Mouse (Mus musculus) adrenal gland, postnatal 4 days (tissue): Measurements from ENCODE around the gene Rasl10b. TPM values are rescaled to one million over a fixed set of nuclear protein-coding genes. Genes with fewer than 3 reads are reported as not detected.
A peak's percentile ranks its signal among the peaks of the same experiment; 100 is the strongest.

Experiments used
- DNase-seq, 2 experiments: peaks; one replicate each; pipeline ENCODE4 v3.0.0; 2021 to 2022; ENCODE audit warnings: low spot score in 2 of 2, mixed read lengths in 2 of 2
- long read RNA-seq, 2 experiments: library from polyadenylated mRNA; stranded (forward); transcript quantifications; one replicate each; pipeline ENCODE4 v2.0.0; 2021
- total RNA-seq, 2 experiments: library from RNA; stranded (reverse); gene quantifications; 2 replicates each; pipeline ENCODE4 v1.2.3; 2021

The Rasl10b gene
- total RNA-seq, result 10 to 100 TPM; 10.8 to 11.4 TPM
- long read RNA-seq, experiment 1, partial matches to known transcripts, result 0 of 8 reads
- long read RNA-seq, experiment 1, other reads (novel, unspliced or antisense), result 3 of 8 reads
- long read RNA-seq, experiment 2, transcript Rasl10b-202 (4 exons, 3,156 nt), result major isoform, 9 of 16 reads
- long read RNA-seq, experiment 2, partial matches to known transcripts, result 2 of 16 reads
- long read RNA-seq, experiment 2, other reads (novel, unspliced or antisense), result 5 of 16 reads

- no peak for DNase-seq
These were observed at the start of gene Rasl10b for GRCm38 (mm10) chr11:83409087-83409754. Rasl10b (plus strand) TSS chr11:83409137.

GRCm38 (mm10) chr11:83364656-83365055, 44.3 kb upstream of the Rasl10b start:
- DNase-seq, result no peak

DNA sequence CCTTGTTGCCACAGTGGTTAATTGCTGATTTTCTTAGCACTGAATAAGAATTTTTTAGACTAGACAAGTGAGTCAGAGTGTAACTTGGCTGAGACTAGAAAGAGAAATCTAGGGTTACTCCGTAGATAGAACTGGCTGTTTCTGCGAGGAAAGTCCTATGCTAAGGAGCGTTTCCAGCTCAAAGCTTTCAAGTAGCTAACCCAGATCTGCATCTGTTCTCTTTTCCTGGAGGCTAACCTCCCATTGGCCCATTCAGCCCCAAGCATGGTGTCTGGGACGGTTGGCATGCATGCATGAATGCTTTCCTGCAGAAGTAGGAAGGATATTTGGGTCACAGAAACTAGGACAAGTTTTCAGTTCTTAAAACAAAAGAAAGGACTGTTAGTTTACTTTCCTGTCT, 37.7 kb upstream of the Rasl10b start:
- DNase-seq, result no peak

GRCm38 (mm10) chr11:83379745-83380341, 29.1 kb upstream of the Rasl10b start:
- DNase-seq, result no peak

DNA sequence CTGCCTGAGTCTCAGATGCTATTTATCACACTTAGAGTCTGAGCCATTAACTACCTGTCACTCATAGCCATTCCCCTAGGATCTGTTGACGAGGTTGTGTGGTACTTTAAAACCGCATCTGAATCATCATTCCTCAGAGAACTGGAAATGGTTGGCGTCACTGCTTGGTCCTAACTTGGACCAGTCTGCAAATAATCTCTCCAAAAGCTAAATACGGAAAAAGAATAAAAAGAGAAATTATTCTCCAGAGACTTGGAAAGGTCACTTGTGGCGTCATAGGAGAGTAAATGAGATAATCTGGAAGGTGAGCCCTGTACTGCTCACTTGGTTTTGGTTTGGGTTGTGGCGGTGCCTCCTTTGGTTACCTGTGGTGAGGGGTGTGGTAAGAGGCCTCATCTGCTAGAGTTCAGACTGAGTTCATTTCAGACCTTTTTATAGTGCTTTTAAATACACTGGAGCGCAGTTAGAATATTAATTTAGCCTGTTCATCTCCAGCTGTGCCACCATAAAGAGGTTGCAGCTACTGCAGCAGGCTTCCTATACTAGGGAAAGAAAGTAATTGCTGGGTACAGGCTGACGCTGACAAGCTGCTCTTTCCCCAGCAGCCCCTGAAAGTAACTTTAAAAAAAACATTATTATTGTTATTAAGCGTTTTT, 25.9 kb upstream of the Rasl10b start:
- no peak for DNase-seq

- DNase-seq, result no peak
These were observed 25.4 kb upstream of the Rasl10b start for GRCm38 (mm10) chr11:83383532-83383887.

DNA sequence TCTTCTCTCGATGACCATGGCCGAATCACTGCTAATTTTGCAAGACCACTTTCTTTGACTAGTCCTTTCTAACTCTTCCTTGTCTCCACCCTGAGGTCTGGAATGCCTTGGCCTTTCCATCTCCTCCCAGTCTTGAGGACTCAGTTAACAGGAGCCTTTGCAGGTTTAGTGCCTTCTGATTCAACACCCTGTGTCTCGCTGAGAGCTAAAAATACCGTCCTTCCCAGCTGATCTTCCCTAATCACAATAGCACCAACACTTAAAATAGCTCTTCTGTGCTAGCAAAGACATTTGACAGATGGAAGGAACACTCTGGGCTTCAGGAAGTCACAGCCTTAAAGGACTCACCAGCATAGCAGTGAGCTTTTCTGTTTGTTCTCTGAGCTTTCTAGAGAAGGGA, 15.9 kb upstream of the Rasl10b start:
- no peak for DNase-seq

- DNase-seq, result no peak
These were observed 14.0 kb upstream of the Rasl10b start for GRCm38 (mm10) chr11:83394802-83395439.

GRCm38 (mm10) chr11:83397626-83398025, 11.3 kb upstream of the Rasl10b start:
- DNase-seq, result no peak

GRCm38 (mm10) chr11:83398724-83399123, 10.2 kb upstream of the Rasl10b start:
- DNase-seq, result no peak

- DNase-seq, result no peak
These were observed 5.2 kb upstream of the Rasl10b start for GRCm38 (mm10) chr11:83403787-83404186.

DNA sequence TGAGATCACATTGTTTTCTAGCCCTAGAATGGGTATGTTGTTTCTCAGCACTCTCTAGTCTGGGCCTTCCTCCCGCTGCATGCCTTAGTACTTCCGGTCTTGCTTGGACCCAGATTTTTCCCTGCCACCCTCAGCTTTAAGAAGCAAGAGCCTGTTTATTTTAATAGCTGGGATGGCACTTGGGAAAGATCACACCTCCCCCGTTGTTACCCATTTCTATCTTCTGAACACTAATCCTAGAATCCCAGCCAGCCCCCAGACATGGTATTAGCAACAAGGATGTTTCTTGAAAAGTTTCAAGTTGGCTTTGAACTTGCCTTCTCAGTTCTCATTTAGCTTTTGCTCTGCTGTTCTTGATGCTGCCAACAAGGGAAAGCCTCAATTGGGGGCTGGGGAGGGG, 2.5 kb upstream of the Rasl10b start:
- DNase-seq, result no peak

GRCm38 (mm10) chr11:83408242-83408641, 695 bp upstream of the Rasl10b start:
- DNase-seq, result no peak

GRCm38 (mm10) chr11:83409792-83410291, 905 bp downstream of the Rasl10b start:
- no peak for DNase-seq

- DNase-seq, result no peak
These were observed 1.6 kb downstream of the Rasl10b start for GRCm38 (mm10) chr11:83410510-83410909.

DNA sequence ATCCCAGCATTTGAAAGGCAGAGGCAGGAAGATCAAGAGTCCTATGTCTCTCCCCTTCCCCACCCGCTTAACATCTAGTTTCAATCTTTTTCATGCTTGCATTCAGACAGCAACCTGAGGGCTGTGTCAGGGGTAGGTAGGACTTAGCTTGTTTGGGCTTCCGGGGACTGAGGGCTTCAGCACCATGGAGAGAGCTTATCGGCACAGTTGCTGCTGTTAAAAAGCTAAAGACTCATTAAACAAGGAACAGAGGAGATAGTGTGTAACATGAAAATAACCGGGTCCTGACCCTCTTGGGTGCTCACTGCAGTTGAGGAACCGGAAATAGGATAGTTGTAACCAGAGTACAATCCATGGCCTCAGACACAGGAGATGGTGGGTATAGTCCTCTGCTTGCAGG, 8.1 kb downstream of the Rasl10b start:
- DNase-seq, result no peak

DNA sequence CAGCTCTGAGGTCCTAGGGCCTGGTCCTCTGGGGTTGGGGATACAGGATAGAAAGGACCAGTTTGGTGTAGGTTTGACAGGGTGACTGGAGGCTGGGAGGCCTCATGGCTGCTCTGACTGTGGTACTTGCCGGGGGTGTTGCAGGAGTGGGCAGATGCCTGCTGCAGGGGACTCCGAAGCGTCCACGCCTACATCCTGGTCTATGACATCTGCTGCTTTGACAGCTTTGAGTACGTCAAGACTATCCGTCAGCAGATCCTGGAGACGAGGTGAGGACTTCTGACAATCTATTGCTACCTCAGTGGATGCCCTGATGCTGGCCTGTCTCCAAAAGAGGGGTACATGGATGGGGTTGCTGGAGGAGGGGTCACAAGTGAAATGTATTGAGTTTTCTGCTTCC, 8.8 kb downstream of the Rasl10b start:
- DNase-seq, result no peak

DNA sequence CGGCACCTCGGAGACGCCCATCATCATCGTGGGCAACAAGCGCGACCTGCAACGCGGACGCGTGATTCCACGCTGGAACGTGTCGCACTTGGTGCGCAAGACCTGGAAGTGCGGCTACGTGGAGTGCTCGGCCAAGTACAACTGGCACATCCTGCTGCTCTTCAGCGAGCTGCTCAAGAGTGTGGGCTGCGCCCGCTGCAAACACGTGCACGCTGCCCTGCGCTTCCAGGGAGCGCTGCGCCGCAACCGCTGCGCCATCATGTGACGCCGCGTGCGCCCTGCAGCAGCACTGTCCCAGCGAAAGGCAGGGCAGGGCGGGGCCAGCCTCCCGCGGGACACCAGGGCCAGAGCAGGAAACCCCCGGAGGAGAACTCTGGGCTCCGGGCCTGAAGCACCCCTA, 9.6 kb downstream of the Rasl10b start:
- no peak for DNase-seq

DNA sequence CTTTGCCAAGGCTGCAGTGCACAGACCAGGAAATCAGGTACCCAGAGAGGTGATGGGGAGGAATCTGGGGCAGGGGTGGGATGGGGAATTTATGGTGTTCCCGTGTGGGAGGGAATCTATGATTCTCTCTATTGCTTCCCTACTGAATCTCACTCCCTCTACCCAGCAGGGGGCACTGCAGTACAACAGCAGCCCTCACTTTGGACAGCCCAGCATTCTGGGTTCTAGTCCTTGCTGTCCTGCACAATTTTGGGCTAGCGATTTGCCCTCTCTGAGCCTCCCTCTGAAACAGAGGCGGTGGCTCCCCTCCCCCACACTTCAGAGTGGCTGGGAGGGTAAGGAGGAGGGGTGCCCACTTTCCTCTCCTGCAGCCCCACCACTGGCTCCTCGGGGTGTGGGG, 11.4 kb downstream of the Rasl10b start:
- DNase-seq, result no peak

DNA sequence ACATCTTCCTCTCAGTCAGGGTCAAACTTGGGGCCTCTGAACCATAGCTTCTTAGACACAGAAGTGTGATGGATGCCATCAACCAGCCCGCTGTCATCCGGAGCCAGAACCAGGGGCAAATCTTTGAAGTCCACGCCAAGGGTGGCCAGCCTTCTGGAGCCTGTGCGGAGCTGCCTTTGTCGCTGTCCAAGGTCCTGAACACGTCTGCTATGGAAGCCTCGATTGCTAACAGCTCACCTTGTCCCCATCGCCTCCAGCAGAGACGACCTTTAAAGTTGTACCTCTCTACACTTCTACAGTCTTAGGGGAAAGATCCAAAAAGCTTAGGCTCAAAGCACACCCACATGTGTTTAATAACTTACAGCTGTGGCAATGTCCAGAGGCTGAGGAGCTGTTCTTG, 12.4 kb downstream of the Rasl10b start:
- peak; percentile 53 for DNase-seq

DNA sequence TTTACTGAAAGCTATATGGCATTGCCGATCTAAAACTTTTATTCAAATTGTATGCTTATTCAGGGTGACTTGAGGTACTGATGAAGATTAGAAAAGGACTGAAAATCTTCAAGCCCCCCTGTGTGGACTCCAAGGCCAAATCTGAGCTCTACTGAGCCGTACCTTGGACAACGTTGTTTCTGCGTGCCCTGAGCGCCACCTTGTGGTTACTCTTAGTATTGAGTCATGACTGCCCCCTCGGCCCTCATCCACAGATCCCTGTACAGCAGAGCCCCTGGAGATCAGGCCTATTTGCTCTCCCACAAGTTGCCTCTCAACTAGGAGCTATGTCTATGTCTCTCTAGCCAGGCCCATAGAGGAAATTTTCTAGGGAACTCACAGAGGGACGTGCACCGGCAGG, 15.7 kb downstream of the Rasl10b start:
- DNase-seq, result no peak

- no peak for DNase-seq
These were observed 18.0 kb downstream of the Rasl10b start for GRCm38 (mm10) chr11:83426964-83427363.
